Mouse (Mus musculus): ENCODE measurements around the gene Cd46.

DNA sequence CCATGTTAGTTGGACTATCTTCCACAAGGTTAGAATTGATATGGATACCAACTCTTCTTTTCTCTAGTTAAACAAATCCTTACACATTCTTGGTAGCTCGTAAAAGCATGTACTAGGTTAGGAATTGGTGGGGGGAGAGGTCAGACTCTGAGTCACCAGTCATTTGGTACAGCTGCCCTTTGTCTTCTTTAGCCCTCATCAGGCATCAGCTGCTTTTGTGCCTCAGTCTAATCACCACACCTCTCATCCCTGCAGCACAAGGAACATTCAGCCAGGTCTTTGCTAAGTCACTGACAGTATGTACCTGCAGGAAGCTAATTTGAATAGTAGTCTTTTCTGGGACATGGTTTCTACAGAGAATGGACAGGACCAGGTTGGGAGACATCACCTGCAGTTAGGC is 64.5 kb downstream of the Cd46 start:
- TF ChIP-seq EP300 (IDR thresholded peaks at IDR 0.05; ENCODE audit: low read depth) (no peak), CTCF (IDR thresholded peaks at IDR 0.05; ENCODE audit: low read depth) (no peak)

All from liver, postnatal 0 days (tissue).